Mouse (Mus musculus) B cell, adult 67 days (primary cell): ENCODE measurements around the gene Usp5. TPM values are rescaled to one million over a fixed set of nuclear protein-coding genes. Genes with fewer than 3 reads are reported as not detected.

ENCODE experiments used
- total RNA-seq, 2 experiments: library from RNA; stranded (reverse); gene quantifications; 4 replicates each; pipeline ENCODE4 v1.2.4; 2023

Usp5 gene
- 10 to 100 TPM; 84.4 to 95.0 TPM for total RNA-seq

DNA sequence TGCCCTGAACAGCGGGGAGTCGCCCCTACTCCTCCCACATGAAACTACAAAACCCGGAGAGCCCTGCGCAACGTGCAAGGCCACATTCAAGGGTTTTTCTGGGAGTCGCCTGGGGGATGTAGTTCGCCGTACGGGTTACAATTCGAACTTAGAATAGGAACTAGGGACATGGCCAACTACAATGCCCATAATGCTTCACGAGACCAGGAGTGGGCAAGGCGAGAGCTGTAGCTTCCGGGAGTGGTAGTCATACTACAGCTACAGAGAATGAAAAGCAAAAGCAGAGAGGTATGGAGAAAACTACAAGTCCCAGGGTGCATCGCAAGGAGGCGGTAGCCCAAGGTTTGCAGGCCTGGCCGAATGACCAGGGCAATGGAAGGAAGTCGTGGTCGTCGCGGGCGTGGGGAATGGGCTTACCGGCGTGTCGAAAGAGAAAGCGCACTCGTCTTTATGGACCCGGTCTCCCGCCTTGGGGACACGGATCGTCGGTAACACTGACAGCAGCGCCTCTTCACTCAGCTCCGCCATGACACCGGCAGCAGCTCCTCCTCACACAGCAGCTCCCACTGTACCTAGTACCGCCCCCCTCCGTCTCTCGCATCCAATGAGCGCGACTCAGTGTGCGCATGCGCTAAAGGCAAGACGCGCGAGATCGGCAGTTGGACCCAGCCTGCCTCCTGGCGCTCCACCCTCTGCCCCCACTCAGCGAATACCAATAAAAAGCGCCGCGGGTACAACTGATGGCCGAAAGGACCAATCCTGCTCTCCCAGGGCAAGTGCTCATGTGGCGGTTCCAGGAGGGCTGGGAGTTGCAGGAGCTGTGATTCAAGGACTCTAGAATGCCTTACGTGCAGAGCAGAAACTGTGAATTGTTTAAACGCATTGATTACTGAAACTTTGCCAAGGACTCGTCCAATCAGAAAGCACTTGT, at the start of gene Usp5, which contains the start of gene Cdca3:
Gene Usp5 (minus strand): TSS at position 617 of the 931 bp plus-strand sequence.
Gene Cdca3 (plus strand): TSS at position 680 of the 931 bp plus-strand sequence.

DNA sequence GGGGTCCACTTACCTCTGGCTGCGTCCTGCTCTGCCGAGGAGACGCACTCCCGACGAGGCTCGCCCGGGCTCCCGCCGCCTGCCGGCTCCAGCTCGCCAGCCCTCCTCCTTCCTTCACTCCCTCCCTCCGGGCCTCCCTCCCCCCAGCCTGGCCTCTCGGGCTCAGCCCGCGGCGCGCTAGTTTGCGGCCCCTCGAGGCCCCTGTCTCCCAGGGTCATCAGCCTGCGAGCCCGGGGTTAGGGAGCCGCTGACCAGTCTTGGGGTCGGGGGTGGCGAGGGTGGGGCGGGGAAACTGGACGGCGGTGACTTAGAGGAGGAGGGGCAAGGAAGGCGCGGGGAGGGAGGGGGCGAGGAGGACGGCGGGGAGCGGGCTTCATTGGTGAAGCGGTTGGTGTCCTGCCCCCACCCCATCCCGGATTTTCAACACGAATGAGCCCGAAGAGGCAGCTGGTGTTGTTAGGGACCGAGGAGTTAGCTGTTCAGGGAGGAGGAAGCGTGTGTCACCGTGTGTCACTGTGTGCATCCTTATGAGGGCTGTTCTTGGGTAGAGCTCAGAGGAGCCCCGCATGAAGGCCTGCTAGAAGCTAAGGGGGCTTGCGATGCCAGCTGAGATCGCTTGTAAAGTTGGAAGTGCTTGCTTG, 34.5 kb upstream of the Usp5 start, which contains the start of gene Gpr162:
Gene Gpr162 (minus strand): TSS at position 326 of the 641 bp plus-strand sequence.

DNA sequence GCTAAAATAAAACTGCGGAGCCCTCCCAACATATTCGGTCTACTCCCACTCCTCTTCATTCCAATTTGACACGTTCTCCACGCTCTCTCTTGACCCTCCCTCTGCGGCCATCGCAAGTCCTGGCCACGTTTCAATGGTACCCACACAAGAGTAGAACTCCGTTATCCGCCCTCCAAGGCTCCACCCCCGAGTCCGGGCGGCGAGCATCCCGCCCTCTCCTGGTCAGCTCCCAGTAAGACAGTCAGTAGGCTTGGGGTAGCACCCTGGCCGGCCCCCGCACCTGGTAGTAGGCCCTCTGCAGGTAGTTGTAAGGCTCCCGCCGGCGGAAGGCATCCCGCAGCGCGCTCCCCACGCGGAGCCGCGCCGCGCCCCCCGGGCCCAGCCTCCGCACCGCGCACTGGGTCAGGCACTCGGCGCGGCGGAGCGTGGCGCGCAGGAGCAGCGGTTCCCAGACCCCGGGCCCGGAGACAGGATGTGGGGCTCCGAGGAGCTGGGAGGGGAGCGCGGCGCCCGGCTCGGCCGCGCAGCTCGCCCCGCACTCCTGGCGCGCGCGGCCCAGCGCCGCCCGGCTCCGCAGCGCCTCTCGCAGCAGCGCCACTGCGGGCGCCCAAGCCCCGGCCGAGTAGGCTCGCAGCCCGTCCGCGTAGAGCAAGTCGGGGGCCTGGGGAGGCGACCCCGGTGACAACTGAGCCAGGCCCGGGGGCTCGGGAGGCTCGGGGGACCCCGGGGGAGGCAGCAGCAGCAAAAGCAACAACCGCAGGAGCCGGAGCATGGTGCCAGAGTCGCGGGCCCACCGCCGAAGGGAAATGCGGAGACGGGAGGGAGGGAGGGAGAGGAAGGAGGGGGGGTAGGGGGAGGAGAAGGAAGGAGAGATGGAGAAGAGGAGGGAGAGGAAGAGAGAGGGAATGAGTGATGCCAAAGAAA, 27.9 kb upstream of the Usp5 start, which contains the start of gene P3h3:
Gene P3h3 (minus strand): TSS at position 837 of the 924 bp plus-strand sequence.

DNA sequence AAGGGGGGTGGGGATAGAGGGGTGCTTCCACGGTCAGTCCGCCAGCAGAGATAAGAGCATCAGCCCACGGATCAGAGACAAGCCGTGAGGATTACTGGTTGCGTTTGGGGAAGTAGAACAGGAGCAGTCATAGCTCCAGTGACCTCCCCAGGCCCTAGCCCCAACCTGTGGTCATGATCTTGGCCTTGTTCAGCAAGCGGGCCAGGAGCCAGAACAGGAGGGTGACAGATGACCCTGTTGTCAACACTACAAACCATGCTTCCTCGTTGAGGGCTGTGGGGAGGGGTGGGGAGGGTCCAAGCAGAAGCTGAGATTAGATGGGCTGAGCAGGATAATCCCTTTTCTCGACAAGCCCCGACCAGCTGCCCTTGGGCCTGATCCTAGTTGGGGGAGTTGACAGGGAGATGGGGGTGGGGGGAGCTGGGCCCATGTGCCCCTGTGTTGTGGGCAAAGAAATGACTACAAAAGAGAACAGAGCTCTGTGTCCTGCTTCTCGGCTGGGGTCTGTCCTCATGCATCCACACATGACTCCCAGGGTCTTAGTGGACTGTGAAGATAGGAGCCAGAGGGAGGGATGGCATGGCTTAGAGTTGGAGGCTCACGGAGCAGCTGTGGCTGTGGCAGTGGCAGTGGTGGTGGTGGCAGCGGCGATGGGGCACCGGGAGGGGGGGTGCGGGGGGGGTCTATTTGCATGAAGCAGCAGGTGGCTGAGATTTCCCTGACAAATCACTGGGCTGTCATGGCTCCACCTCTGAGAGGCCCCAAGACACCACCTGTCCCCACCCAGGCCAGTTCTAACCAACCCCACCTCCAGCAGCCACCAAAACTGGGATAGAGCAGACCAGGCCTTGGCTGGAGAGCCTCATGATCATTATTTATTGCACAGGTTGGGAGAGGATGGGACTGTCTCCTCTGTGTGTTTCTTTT, 11.2 kb upstream of the Usp5 start, which contains the start of gene Gnb3:
Gene Gnb3 (minus strand): TSS at position 35 of the 927 bp plus-strand sequence.

DNA sequence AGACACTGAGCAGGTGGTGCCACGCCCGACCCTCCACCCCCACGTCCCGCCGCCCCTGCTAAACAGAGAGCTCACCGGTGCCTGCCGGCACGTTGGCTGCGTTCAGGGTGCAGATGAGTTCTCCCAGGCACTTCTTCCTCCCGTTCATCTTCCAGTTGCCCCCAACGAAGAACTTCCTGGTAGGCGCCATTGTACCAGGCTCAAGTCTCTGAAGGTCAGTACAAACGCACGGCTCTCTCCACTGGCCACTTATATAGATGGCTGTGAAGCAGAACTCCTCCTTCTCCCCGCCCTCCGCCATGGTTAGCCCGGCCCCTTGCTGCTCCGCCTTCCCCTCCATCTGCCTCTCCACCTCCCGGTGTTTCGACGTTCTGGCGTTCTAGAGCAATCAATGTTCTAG, 15.4 kb downstream of the Usp5 start, which contains the start of gene Tpi1:
Gene Tpi1 (minus strand): TSS at position 364 of the 400 bp plus-strand sequence.

DNA sequence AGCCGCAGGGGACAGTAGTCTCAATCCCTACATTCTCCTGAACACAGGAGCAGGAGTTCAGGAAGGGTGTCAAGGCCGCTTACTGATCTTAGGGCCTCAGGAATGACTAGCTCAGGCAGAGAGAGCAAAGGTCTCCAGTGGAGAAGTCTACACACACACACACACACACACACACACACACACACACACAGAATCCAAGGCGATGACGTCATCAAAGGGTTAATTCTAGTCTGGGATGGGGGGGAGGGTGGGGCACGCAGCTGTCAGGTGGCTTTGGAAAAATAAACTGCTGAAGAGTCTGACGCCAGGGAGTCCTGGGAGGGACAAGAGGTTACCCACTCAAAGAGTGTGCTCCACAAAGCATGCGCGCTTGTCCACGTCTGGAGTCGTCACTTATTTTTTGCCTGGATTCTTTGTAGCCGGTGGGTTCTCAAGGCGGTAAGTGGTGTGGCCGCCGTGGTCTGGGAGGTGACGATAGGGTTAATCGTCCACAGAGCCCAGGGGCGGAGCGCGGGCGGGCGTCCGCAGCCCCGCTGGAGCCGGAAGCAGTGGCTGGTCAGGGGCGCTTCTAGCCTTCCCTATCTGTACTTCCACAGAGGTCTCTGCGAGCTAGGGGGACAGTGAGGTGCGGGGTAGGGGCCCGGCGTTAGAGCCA, 20.8 kb downstream of the Usp5 start, which contains the start of gene Spsb2:
Gene Spsb2 (plus strand): TSS at position 304 of the 655 bp plus-strand sequence.

DNA sequence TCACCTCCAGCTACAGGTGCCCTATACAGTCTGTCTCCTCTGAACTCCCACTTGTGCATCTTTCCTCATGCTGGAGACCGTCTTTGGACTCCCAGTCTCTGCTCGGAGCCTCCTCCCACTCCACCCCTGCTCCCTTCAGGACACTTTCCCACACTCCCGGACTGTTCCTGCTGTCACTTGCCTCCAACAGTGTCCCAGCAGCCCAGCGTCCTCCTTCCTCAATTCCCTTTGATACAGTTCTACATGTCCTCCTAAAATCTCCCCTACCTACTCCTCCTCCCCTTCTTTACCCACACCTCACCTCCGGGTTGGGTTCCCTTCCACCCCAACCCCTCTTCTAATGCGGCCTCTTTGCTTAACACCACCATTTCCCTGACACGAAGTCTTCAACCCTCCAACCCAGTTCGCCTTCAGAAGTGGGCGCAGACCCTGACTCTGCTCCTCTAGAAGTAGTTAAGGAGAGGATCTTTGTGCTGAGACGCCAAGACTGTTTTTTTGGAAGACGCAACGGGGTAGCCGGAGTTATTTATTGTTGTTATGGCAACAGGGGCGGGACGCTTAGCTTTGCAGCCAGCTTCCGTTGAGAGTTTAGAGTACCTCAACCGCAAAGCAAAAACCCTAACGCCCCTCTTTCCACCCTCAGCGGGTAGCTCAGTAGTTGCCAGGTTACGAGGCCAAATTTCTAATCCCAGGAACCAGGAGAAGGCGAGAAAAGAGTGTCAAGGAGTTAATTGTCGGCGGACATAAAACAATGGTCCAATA, 49.9 kb downstream of the Usp5 start, which contains the start of gene Lrrc23:
Gene Lrrc23 (minus strand): TSS at position 506 of the 762 bp plus-strand sequence.

DNA sequence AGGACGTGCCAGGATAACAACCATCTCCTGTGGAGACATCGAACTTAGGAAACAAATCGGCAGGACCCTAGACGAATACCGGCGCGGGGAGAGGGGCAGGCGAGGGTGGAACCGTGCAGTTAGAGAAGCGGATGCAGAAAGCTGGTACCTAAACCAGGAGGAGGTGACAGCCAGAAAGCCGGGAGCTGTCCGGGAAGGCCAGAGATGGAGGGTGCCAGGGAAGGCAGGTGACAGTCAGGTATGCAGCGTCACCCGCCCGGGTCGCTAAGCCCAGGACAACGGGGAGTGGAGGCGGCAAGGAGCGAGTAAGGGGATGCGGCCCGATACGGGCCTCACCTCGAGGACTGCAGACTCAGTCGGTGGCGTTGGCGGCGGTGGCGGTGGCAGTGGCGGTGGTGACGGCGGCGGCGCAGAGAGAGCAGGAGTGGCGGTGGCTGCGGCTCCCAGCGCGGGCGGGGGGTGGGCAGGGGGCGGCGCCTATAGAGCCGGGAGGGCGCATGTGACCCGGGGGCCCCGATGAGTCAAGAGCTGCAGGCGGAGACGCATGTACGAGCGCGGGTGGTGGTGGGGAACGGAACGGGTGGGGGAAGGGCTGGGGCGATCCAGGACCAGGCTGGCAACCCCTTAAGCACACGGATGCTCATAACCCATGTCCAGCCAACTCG, 60.1 kb downstream of the Usp5 start, which contains the start of gene Eno2:
Gene Eno2 (minus strand): TSS at position 573 of the 665 bp plus-strand sequence.

Other genes starting within 250 kb of the Usp5 start
- gene C1s2, start 193.4 kb downstream of the Usp5 start, total RNA-seq: not detected
- 10 to 100 TPM; 55.1 to 60.9 TPM for gene Lpcat3, start 166.5 kb downstream of the Usp5 start, total RNA-seq
- 100 to 1,000 TPM; 125 to 132 TPM for gene Emg1, start 117.3 kb downstream of the Usp5 start, total RNA-seq
- gene Phb2, start 117.1 kb downstream of the Usp5 start, total RNA-seq: 100 to 1,000 TPM; 226 to 235 TPM
- gene Ptpn6, start 90.8 kb downstream of the Usp5 start, total RNA-seq: 100 to 1,000 TPM; 669 to 751 TPM
- 100 to 1,000 TPM; 246 to 277 TPM for gene Grcc10, start 88.1 kb downstream of the Usp5 start, total RNA-seq
- not detected for gene Gm45234, start 73.5 kb downstream of the Usp5 start, total RNA-seq
- 10 to 100 TPM; 25.7 to 42.9 TPM for gene Atn1, start 73.0 kb downstream of the Usp5 start, total RNA-seq
- 1 to 10 TPM in 1 of 2 experiments, under 1 TPM in 1; 0.95 to 1.9 TPM for gene Eno2, start 59.8 kb downstream of the Usp5 start, total RNA-seq
- gene Lrrc23, start 49.8 kb downstream of the Usp5 start, total RNA-seq: 1 to 10 TPM; 3.1 to 7.8 TPM
- gene Spsb2, start 20.8 kb downstream of the Usp5 start, total RNA-seq: 1 to 10 TPM; 7.1 to 8.9 TPM
- 10 to 100 TPM; 54.5 to 58.7 TPM for gene Tpi1, start 15.2 kb downstream of the Usp5 start, total RNA-seq
- 1 to 10 TPM; 1.8 to 4.2 TPM for gene Cdca3, start 63 bp upstream of the Usp5 start, total RNA-seq
- under 1 TPM in 1 of 2 experiments, not detected in 1; 0.30 TPM for gene Gnb3, start 10.8 kb upstream of the Usp5 start, total RNA-seq
- not detected for gene P3h3, start 28.3 kb upstream of the Usp5 start, total RNA-seq
- under 1 TPM; 0.15 to 0.47 TPM for gene Gpr162, start 34.5 kb upstream of the Usp5 start, total RNA-seq
- gene Cd4, start 58.7 kb upstream of the Usp5 start, total RNA-seq: under 1 TPM; 0.36 to 0.61 TPM
- gene Lag3, start 82.2 kb upstream of the Usp5 start, total RNA-seq: under 1 TPM; 0.27 to 0.44 TPM
- 10 to 100 TPM; 40.0 to 57.1 TPM for gene Ptms, start 90.6 kb upstream of the Usp5 start, total RNA-seq
- 100 to 1,000 TPM; 103 to 117 TPM for gene Mlf2, start 101.9 kb upstream of the Usp5 start, total RNA-seq
- gene Cops7a, start 136.1 kb upstream of the Usp5 start, total RNA-seq: 10 to 100 TPM; 56.3 to 59.5 TPM
- gene Pianp, start 167.2 kb upstream of the Usp5 start, total RNA-seq: under 1 TPM; 0.27 to 0.55 TPM
- 100 to 1,000 TPM in 1 of 2 experiments, 10 to 100 TPM in 1; 96.6 to 114 TPM for gene Zfp384, start 179.7 kb upstream of the Usp5 start, total RNA-seq
- gene Ing4, start 210.3 kb upstream of the Usp5 start, total RNA-seq: 100 to 1,000 TPM in 1 of 2 experiments, 10 to 100 TPM in 1; 97.1 to 108 TPM
- gene Acrbp, start 220.2 kb upstream of the Usp5 start, total RNA-seq: 10 to 100 TPM; 19.3 to 21.8 TPM
- 10 to 100 TPM; 20.3 to 22.2 TPM for gene Lpar5, start 238.4 kb upstream of the Usp5 start, total RNA-seq